Mouse (Mus musculus): ENCODE data around the gene Coa4.

Coa4 gene

GRCm38 (mm10) chr7:100536804-100537518 is at the start of gene Coa4:
Coa4 (plus strand) TSS chr7:100537071.
- DNase-seq (ENCODE audit: low read depth, low spot score): peak; percentile 85

- DNase-seq (ENCODE audit: low read depth, low spot score): no peak
These were observed 49.6 kb upstream of the Coa4 start for GRCm38 (mm10) chr7:100487301-100487700.

- DNase-seq (ENCODE audit: low read depth, low spot score): no peak
These were observed 48.3 kb upstream of the Coa4 start for GRCm38 (mm10) chr7:100488474-100489048.

GRCm38 (mm10) chr7:100492391-100493116 is 44.3 kb upstream of the Coa4 start:
- no peak for DNase-seq (ENCODE audit: low read depth, low spot score)

GRCm38 (mm10) chr7:100493117-100493483 is 43.8 kb upstream of the Coa4 start, which contains the start of gene Ucp2:
Ucp2 (plus strand) TSS chr7:100493337.
- peak; percentile 90 for DNase-seq (ENCODE audit: low read depth, low spot score)

- no peak for DNase-seq (ENCODE audit: low read depth, low spot score)
These were observed 43.1 kb upstream of the Coa4 start for GRCm38 (mm10) chr7:100493484-100494414.

- no peak for DNase-seq (ENCODE audit: low read depth, low spot score)
These were observed 42.4 kb upstream of the Coa4 start for GRCm38 (mm10) chr7:100494415-100494831.

- no peak for DNase-seq (ENCODE audit: low read depth, low spot score)
These were observed 41.8 kb upstream of the Coa4 start for GRCm38 (mm10) chr7:100495042-100495441.

- DNase-seq (ENCODE audit: low read depth, low spot score): no peak
These were observed 41.2 kb upstream of the Coa4 start for GRCm38 (mm10) chr7:100495581-100496251.

GRCm38 (mm10) chr7:100496371-100496770 is 40.5 kb upstream of the Coa4 start:
- DNase-seq (ENCODE audit: low read depth, low spot score): no peak

GRCm38 (mm10) chr7:100496791-100497190 is 40.1 kb upstream of the Coa4 start:
- no peak for DNase-seq (ENCODE audit: low read depth, low spot score)

- DNase-seq (ENCODE audit: low read depth, low spot score): no peak
These were observed 39.5 kb upstream of the Coa4 start for GRCm38 (mm10) chr7:100497402-100497801.

GRCm38 (mm10) chr7:100497982-100498381 is 38.9 kb upstream of the Coa4 start:
- DNase-seq (ENCODE audit: low read depth, low spot score): no peak

- no peak for DNase-seq (ENCODE audit: low read depth, low spot score)
These were observed 37.4 kb upstream of the Coa4 start for GRCm38 (mm10) chr7:100499465-100499864.

GRCm38 (mm10) chr7:100500276-100500977 is 36.4 kb upstream of the Coa4 start:
- peak; percentile 44 for DNase-seq (ENCODE audit: low read depth, low spot score)

- DNase-seq (ENCODE audit: low read depth, low spot score): no peak
These were observed 35.6 kb upstream of the Coa4 start for GRCm38 (mm10) chr7:100501027-100501843.

GRCm38 (mm10) chr7:100501844-100502373 is 35.0 kb upstream of the Coa4 start:
- no peak for DNase-seq (ENCODE audit: low read depth, low spot score)

- DNase-seq (ENCODE audit: low read depth, low spot score): no peak
These were observed 34.4 kb upstream of the Coa4 start for GRCm38 (mm10) chr7:100502374-100502922.

GRCm38 (mm10) chr7:100503076-100503475 is 33.8 kb upstream of the Coa4 start:
- DNase-seq (ENCODE audit: low read depth, low spot score): no peak
